Mouse (Mus musculus): ENCODE measurements around the gene 9130213A22Rik.

DNA sequence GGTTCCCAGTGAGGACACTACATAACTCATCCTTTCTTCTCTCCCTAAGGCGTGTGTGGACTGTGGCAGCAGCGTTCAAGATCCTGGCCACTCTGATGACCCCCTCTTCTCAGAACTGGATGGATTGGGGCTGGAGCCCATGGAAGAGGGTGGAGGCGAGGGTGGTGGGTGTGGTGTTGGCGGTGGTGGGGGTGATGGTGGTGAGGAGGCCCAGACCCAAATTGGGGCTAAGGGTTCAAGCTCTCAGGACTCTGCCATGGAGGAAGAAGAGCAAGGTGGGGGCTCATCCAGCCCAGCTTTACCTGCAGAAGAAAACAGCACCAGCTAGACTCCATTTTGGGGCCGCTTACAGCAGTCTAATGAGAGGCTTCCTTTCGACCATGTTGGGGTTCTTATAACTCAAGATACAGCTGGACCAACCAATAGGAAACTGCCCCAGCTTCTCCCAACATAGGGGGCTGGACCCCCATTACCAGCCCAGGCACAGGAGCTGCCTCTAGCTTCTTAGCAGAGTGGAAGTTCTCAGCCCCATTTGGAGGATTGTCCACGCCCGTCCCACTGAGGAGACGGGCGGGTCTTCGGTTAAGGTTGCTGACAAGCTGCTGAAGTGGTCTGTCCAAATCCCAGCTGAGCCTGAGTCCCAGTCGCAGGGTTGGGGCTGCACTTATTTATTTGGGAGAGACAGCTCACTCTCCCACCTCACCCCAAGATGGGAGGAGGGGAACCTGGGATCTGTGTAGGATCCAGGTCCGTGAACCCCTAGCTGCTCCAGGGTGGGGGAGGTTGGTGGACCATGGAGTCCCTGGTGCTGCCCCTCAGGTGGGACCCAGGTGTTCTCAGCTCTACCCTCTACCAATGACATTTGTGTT, 13.1 kb downstream of the 9130213A22Rik start:
- TF ChIP-seq GATA1 (IDR thresholded peaks at IDR 0.05; ENCODE audit: low read length) (no peak), TAL1 (IDR thresholded peaks at IDR 0.05; ENCODE audit: low read length) (no peak)
